Mouse (Mus musculus) thymus, postnatal 4 days (tissue): ENCODE measurements around the gene Olfr1218.
"Not testable (repeated sequence)": the region's sequence is repeated elsewhere in the genome, so short reads cannot be mapped to it uniquely, and the experiment has no call there.

Experiments used
- DNase-seq: peaks from one replicate; pipeline ENCODE4 v3.0.0; 2021

The Olfr1218 gene

GRCm38 (mm10) chr2:89061087-89061486 lies at the start of gene Olfr1218:
Olfr1218 (minus strand) TSS chr2:89061187.
- no peak for DNase-seq

DNA sequence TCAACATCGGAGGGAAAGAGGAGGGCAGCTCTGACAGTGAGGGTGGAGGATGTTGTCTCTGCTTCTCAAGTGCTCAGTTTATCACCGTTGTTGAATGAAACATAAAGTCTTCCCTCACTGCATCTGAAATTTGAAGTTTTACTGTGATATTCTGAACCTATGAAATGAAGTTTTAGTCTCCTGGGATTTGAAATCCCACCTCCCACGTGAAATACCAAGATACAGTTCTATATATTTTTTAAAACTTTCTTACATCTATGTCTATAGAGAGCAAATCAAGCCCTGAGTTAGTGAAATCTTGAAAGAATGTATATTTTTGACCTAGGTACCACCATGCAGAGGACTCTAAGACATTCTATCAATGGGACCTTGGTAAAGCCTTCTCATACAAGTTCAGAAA lies 45.7 kb upstream of the Olfr1218 start, which contains the start of gene Olfr1220:
Olfr1220 (minus strand) TSS at position 101 of the 400 bp plus-strand sequence.
- DNase-seq: no peak

DNA sequence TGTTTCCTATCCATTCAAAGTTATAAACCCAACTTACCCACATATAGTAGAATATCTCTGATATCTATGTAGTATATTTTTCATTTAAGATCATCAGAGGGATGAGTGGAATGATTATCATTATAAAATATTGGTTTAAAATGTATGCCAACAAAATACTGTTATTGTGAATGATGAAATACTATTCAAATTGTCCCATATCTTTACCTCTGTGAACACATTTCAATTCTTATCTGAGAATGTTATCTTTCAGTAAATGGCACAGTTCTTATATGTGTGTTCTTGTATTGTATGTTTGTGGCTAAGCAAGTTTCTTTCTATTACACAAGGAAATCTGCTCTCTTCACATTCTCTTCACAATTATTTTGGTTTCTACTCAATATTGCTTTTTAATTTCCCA lies 44.7 kb upstream of the Olfr1218 start:
- DNase-seq: no peak

GRCm38 (mm10) chr2:89093848-89094247 lies 32.9 kb upstream of the Olfr1218 start:
- DNase-seq: no peak

DNA sequence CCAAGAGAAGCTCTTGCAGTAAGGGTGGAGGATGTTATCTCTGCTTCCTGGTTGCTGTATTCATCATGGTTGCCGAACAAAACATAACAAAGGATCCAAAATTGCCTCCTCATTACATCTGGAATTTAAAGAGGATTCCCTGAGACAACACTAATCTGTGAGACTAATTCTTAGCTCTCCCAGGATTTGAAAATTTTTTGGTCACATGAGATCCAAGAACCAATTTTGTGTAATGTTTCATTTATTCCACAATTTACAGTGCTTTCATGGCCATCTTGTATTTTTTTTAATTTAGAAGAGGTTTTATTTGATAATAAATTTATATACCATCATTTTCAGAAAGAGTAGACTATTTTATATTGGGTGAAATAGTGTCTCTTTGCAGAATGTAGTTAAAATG lies 22.4 kb upstream of the Olfr1218 start, which contains the start of gene Olfr1219:
Olfr1219 (minus strand) TSS at position 101 of the 400 bp plus-strand sequence.
- DNase-seq: no peak

DNA sequence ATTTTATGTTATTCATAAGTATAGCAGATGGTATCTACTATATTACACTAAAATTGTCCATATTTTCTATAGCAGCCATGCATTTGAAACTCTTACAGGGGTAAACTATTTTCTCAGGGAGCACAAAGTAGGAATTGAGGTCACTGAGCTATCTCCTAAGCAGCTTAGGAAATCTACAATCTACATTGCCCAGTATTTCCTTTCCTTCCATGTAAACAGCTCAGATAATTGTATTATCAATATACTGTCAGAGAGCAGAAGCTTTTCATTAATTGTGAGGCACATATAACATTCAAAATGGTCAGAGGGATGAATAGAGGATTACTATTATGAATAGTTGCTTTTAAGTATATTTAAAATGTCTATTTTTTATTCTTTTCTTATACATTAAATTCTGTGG lies 20.5 kb upstream of the Olfr1218 start:
- DNase-seq: no peak

- no peak for DNase-seq
These were observed 29.0 kb downstream of the Olfr1218 start, which contains the start of gene Olfr1217 for GRCm38 (mm10) chr2:89031965-89032364. Olfr1217 (minus strand) TSS chr2:89032065.

GRCm38 (mm10) chr2:89021436-89021835 lies 39.6 kb downstream of the Olfr1218 start:
- not testable (repeated sequence) for DNase-seq

GRCm38 (mm10) chr2:89018240-89018639 lies 42.7 kb downstream of the Olfr1218 start, which contains the start of gene Olfr1216:
Olfr1216 (minus strand) TSS chr2:89018340.
- no peak for DNase-seq

DNA sequence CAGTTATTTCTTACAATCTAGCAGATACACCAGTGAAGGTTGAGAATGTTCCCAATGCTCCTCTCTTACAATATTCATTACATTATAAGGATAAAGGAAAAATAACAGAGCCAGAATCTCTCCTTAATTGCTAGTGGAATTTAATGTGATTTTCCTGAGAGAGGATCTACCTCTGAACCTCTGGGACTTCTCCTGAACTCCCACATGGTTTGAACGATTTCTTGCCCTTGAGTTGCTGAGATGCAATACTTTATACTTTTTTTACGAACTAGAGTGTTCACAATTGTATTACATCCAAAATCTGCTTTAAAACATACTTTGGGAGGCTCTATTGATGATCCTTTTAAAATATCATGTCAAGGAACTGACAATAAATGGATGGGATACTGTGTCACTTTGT lies 54.1 kb downstream of the Olfr1218 start, which contains the start of gene Olfr1215:
Olfr1215 (minus strand) TSS at position 101 of the 400 bp plus-strand sequence.
- DNase-seq: no peak
